Mouse (Mus musculus): ENCODE measurements at regions not wholly inside any gene's neighbourhood (a gene's known extent, or its start where the extent isn't known, plus 50 kb on each side); places are given as distances from the start of the nearest gene placed in this dataset. TPM values are rescaled to one million over a fixed set of nuclear protein-coding genes. Genes with fewer than 3 reads are reported as not detected.

Small RNA genes lying in the stretch of these regions (microRNA-seq; reads per million reads assigned to microRNA genes)
- not detected for gene Gm27628

All from forebrain, embryonic 15.5 days (tissue).